Mouse (Mus musculus): ENCODE results near the gene Dnah3. TPM values are rescaled to one million over a fixed set of nuclear protein-coding genes. Genes with fewer than 3 reads are reported as not detected.

Dnah3 gene
- polyA plus RNA-seq, 1 experiment: not detected

DNA sequence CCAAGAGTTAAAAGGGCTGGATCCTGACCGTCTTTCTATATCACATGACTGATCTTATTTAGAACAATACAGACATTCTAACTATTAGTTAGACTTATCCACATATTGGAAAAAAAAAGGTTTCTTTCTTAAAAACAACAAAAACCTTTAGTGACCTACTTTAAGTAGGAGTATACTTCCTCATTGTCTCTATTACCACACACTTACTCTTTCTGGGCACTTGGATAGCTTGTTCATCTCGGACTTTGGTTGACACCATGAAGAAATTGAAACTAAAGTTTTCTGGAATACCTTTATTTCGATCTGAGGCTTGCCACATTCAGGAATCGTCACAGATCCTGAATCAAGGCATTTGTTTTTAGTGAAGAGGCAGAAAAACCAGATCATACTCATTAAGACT lies 174.0 kb downstream of the Dnah3 start:
- no peaks in the 10 kb centered on the region for H3K4me1 ChIP-seq (ENCODE audit: control insufficient read depth, insufficient read depth, low read length)
- no peak overlapping the region for H3K4me3 ChIP-seq (replicated peaks; ENCODE audit: control insufficient read depth, low read depth, low read length)
- 66% methylated on average over 4 of the region's 4 CpGs for WGBS
- no peak overlapping the region for H3K27ac ChIP-seq (ENCODE audit: control insufficient read depth, insufficient read depth, low read depth, low read length, poor library complexity)
- TF ChIP-seq CTCF (IDR thresholded peaks at IDR 0.05; ENCODE audit: control insufficient read depth, insufficient read depth, low read length) (no peak), POLR2A (IDR thresholded peaks at IDR 0.05; ENCODE audit: borderline replicate concordance, control insufficient read depth, low read depth, low read length) (no peak)

- Histone ChIP-seq H3K4me3 (replicated peaks; ENCODE audit: control insufficient read depth, low read depth, low read length) (no peak overlapping the region), H3K27ac (ENCODE audit: control insufficient read depth, insufficient read depth, low read depth, low read length, poor library complexity) (no peak overlapping the region), H3K4me1 (ENCODE audit: control insufficient read depth, insufficient read depth, low read length) (no peaks in the 10 kb centered on the region)
- no peak for TF ChIP-seq POLR2A (IDR thresholded peaks at IDR 0.05; ENCODE audit: borderline replicate concordance, control insufficient read depth, low read depth, low read length)
- TF ChIP-seq CTCF (IDR thresholded peaks at IDR 0.05; ENCODE audit: control insufficient read depth, insufficient read depth, low read length): no peak
- WGBS: 28% methylated on average over 2 of the region's 2 CpGs
Observed at GRCm38 (mm10) chr7:119920457-119920856, 174.6 kb downstream of the Dnah3 start.

DNA sequence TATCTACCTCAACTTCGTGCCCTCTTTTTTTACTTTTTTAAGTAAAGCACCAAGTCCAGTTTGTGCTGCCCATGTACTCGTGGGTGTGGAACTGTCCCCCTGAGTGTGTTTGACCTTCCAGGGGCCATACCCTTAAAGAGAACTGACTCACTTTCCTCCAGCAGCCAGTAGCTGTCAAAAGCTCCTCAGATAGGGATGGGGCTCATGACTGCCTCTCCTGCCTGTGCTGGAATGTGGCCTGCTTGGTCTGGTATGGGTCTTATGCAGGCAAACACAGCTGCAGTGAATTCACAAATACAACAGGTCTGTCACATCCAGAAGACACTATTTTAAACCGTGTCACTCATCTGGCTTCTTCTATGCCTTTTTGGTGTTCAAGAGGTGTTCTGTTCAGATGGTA lies 183.4 kb downstream of the Dnah3 start:
- Histone ChIP-seq H3K4me3 (replicated peaks; ENCODE audit: control insufficient read depth, low read depth, low read length) (no peak overlapping the region), H3K27ac (ENCODE audit: control insufficient read depth, insufficient read depth, low read depth, low read length, poor library complexity) (no peak overlapping the region), H3K4me1 (ENCODE audit: control insufficient read depth, insufficient read depth, low read length) (no peaks in the 10 kb centered on the region)
- TF ChIP-seq CTCF (IDR thresholded peaks at IDR 0.05; ENCODE audit: control insufficient read depth, insufficient read depth, low read length): no peak
- no peak for TF ChIP-seq POLR2A (IDR thresholded peaks at IDR 0.05; ENCODE audit: borderline replicate concordance, control insufficient read depth, low read depth, low read length)
- 69% methylated on average over 3 of the region's 3 CpGs for WGBS

GRCm38 (mm10) chr7:119906523-119907215 lies 188.4 kb downstream of the Dnah3 start:
- WGBS: 80% methylated on average over 3 of the region's 3 CpGs
- TF ChIP-seq CTCF (IDR thresholded peaks at IDR 0.05; ENCODE audit: control insufficient read depth, insufficient read depth, low read length) (no peak), POLR2A (IDR thresholded peaks at IDR 0.05; ENCODE audit: borderline replicate concordance, control insufficient read depth, low read depth, low read length) (no peak)
- no peaks in the 10 kb centered on the region for H3K4me1 ChIP-seq (ENCODE audit: control insufficient read depth, insufficient read depth, low read length)
- no peak overlapping the region for H3K27ac ChIP-seq (ENCODE audit: control insufficient read depth, insufficient read depth, low read depth, low read length, poor library complexity)
- H3K4me3 ChIP-seq (replicated peaks; ENCODE audit: control insufficient read depth, low read depth, low read length): no peak overlapping the region

DNA sequence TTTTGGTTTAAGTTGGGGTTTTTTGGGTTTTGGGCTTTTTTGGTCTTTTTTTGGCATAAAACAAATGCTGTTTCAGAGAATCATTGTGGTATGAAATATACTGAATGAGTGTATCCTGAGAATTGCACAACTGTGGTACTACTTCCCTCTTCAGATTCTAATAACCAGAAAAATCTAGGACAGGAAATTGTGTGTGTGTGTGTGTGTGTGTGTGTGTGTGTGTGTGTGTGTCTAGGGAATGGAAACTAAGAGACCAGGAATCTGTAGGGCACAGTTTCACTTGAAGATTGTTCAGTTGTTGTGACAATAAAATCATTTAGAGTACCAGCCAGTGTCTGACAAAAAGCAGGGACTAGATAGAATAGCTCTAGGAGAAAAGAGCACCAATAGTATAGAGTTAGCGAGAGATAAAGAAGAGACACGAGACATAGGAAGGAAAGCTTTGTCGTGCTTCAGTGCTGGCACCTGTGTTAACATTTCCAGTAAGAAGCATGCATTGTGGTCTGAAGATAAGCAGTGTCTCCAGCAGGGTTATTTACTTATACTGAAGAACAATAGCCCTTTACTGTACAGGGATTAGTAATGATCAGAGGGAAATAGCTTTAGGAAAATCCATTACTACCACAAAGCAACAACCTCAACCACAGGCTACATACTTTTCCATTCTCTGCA lies 195.6 kb downstream of the Dnah3 start:
- WGBS: 23% methylated on average over 3 of the region's 3 CpGs
- no peak for TF ChIP-seq CTCF (IDR thresholded peaks at IDR 0.05; ENCODE audit: control insufficient read depth, insufficient read depth, low read length)
- TF ChIP-seq POLR2A (IDR thresholded peaks at IDR 0.05; ENCODE audit: borderline replicate concordance, control insufficient read depth, low read depth, low read length): no peak
- no peak overlapping the region for H3K27ac ChIP-seq (ENCODE audit: control insufficient read depth, insufficient read depth, low read depth, low read length, poor library complexity)

DNA sequence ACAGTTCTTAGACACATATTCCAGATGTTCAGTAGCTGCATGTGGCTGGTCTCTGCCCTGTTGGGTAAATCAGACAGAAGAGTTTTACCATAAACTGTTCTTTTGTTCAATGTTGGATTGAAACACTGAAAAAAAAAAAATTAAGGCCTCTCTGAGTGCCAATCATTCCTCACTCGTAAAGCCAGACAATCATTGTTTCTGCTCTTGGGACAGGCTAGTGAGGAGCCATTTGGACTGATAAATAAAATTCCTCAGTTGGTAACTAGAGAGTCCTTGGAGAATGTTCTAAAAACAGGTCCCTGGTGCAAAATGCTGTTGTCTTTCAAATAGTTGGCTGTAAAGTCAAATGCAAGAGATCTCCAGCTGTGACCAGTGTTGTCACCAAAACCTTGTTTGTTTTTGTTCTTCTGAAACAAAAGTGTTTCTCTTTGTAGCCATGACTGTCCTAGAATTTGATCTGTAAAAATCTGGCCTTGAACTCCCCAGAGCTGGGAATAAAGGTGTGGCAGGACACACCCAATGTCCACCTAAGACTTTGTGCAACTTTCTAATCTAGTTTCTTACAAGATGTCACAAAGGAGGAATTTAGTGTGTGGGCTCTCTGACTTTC lies 196.7 kb downstream of the Dnah3 start:
- no peaks in the 10 kb centered on the region; the same call in 1 of the 2 replicates for H3K4me1 ChIP-seq (ENCODE audit: control insufficient read depth, insufficient read depth, low read length)
- 73% methylated on average over 1 of the region's 1 CpGs for WGBS
- no peak overlapping the region for H3K4me3 ChIP-seq (replicated peaks; ENCODE audit: control insufficient read depth, low read depth, low read length)
- no peak overlapping the region for H3K27ac ChIP-seq (ENCODE audit: control insufficient read depth, insufficient read depth, low read depth, low read length, poor library complexity)
- TF ChIP-seq CTCF (IDR thresholded peaks at IDR 0.05; ENCODE audit: control insufficient read depth, insufficient read depth, low read length): no peak
- no peak for TF ChIP-seq POLR2A (IDR thresholded peaks at IDR 0.05; ENCODE audit: borderline replicate concordance, control insufficient read depth, low read depth, low read length)

More for the DNA sequence above, 195.6 kb downstream of the Dnah3 start:
- Histone ChIP-seq H3K4me1 (ENCODE audit: control insufficient read depth, insufficient read depth, low read length) (no peaks in the 10 kb centered on the region; the same call in 1 of the 2 replicates), H3K4me3 (replicated peaks; ENCODE audit: control insufficient read depth, low read depth, low read length) (no peak overlapping the region)

GRCm38 (mm10) chr7:119897521-119898109 lies 197.5 kb downstream of the Dnah3 start:
- H3K4me1 ChIP-seq (ENCODE audit: control insufficient read depth, insufficient read depth, low read length): no peaks in the 10 kb centered on the region; the same call in 1 of the 2 replicates
- WGBS: 75% methylated on average over 8 of the region's 8 CpGs
- no peak overlapping the region for H3K27ac ChIP-seq (ENCODE audit: control insufficient read depth, insufficient read depth, low read depth, low read length, poor library complexity)
- TF ChIP-seq POLR2A (IDR thresholded peaks at IDR 0.05; ENCODE audit: borderline replicate concordance, control insufficient read depth, low read depth, low read length): no peak
- no peak for TF ChIP-seq CTCF (IDR thresholded peaks at IDR 0.05; ENCODE audit: control insufficient read depth, insufficient read depth, low read length)
- H3K4me3 ChIP-seq (replicated peaks; ENCODE audit: control insufficient read depth, low read depth, low read length): no peak overlapping the region
